Mouse (Mus musculus) small intestine, adult 2 months (tissue): ENCODE results near the gene Vps26c.

Experiments used
- CTCF ChIP-seq: fragments of 200-500 bp; IDR thresholded peaks from 2 replicates; pipeline ENCODE4 v1.5.1; 2012; ENCODE audit warnings: low read depth, mild to moderate bottlenecking, control low read depth, inconsistent platforms, low read length, moderate library complexity, mixed read lengths; ENCODE audit not compliant: insufficient replicate concordance, insufficient read length; ENCODE audit errors: extremely low read depth
- POLR2A ChIP-seq: fragments of 200-500 bp; IDR thresholded peaks from 2 replicates; pipeline ENCODE4 v1.6.1; 2012; ENCODE audit warnings: low read depth, mild to moderate bottlenecking, control low read depth, inconsistent platforms, low read length, moderate library complexity

GRCm38 (mm10) chr16:94556228-94556627, 29.6 kb upstream of the Vps26c start:
- no peak for TF ChIP-seq POLR2A
- no peak for TF ChIP-seq CTCF
